Mouse (Mus musculus): Measurements from ENCODE around the gene Dnmbp.

DNA sequence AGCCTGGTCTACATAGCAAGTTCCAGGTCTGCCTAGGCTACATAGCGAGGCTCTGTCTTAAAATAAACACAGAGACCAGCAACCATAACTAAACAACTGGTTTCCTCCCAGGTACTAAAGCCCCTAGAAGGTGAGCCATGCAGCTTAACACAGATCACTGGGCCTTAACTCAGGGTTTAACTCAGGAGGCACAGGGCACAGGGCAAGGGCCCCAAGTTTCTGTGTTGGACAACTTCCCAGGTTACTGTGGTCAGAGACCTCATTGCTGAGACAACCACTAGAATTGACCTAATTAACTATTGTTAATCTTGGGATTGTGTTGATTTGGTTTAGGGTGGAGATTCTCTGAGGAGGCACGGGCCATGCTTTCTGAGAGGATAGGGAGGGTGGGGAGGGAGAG lies 26.5 kb upstream of the Dnmbp start:
- no peak for TF ChIP-seq CTCF (IDR thresholded peaks at IDR 0.05; ENCODE audit: low read depth)
- no peak for TF ChIP-seq EP300 (IDR thresholded peaks at IDR 0.05; ENCODE audit: low read depth)

Data from liver, embryonic 14.5 days (tissue).